Mouse (Mus musculus) olfactory bulb, adult 2 months (tissue): ENCODE data around the gene Cyp2w1.

Experiments used
- CTCF ChIP-seq: fragments of 200-500 bp; IDR thresholded peaks from 2 replicates; pipeline ENCODE4 v1.5.1; 2012; ENCODE audit warnings: low read depth, mild to moderate bottlenecking, low read length, moderate library complexity; ENCODE audit not compliant: insufficient read depth
- POLR2A ChIP-seq: fragments of 200-500 bp; IDR thresholded peaks from 2 replicates; pipeline ENCODE4 v1.6.1; 2012; ENCODE audit warnings: mild to moderate bottlenecking, low read depth, low read length, moderate library complexity; ENCODE audit not compliant: insufficient read depth

DNA sequence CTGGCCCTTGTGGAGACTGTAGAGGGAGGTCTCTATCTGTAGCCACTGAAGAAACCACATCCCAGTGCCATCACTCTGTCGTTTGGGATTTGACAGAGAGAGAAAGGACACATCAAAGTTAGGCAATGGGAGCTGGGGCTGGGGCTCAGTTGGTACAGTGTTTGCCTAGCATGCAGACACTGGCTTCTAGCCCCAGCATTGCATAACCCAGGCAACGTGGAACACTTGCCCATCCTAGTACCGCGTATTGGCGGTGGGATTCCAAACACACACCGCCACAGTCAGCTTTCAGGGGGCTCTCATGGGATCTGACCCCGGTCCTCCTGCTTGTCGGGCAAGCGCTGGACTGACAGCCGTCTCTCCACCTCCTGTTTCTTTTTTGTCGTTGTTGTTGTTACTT lies 14.1 kb downstream of the Cyp2w1 start:
- no peak for TF ChIP-seq CTCF
- no peak for TF ChIP-seq POLR2A
